Comparison of ENCODE assay signal across 8 mouse cellular contexts in the genomic region with DNA sequence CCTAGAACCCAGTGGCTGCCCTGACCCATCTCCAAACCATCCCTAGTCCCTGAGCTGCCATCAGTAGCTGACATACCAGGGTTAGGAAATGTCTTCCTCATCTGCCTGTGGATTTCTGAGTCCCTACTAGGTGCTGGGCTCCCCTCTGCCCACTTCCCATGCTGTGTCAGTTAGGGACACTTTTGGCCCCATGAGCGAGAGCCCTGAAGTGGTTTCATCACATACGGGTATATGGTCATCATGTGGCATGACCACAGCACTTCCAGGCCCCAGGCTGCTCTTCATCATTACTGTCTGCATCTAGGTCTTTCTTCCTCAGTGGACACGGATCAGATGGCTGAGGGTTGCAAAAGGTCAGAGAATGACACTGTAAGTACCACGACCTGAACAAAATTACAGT. TPM values are rescaled to one million over a fixed set of nuclear protein-coding genes. Genes with fewer than 3 reads are reported as not detected.
DNase-seq lines count a peak whose midpoint lies in the region; ATAC-seq and TF ChIP-seq lines count a peak whose summit lies in the region.

A gene (plus strand): TSS at position 301 of the 400 bp plus-strand sequence.

- no peak within 1 kb of the TSS for H3K4me2 ChIP-seq in embryonic facial prominence, embryonic 12.5 days (replicated peaks)
- H3K4me2 ChIP-seq in heart, embryonic 14.5 days (ENCODE audit: low read length), result no peak within 1 kb of the TSS
- H3K4me2 ChIP-seq in neural tube, embryonic 14.5 days (ENCODE audit: low read depth, low read length), result no peak within 1 kb of the TSS

- TF ChIP-seq POLR2A in liver, adult 2 months (IDR thresholded peaks at IDR 0.05; ENCODE audit: extremely low read depth, insufficient read depth, low read length), result no peak

- H3K4me3 ChIP-seq in liver, adult 2 months (ENCODE audit: insufficient read depth, low read depth, low read length), result no peak within 1 kb of the TSS
- no peak within 1 kb of the TSS for H3K4me3 ChIP-seq in embryonic facial prominence, embryonic 12.5 days
- H3K4me3 ChIP-seq in heart, embryonic 14.5 days (ENCODE audit: control insufficient read depth in 1 of 2, insufficient read depth in 1 of 2, low read depth in 1 of 2, low read length in 2 of 2), result no peak within 1 kb of the TSS
- H3K4me3 ChIP-seq in neural tube, embryonic 14.5 days (ENCODE audit: low read depth, low read length), result no peak within 1 kb of the TSS

- H3K9me3 ChIP-seq in embryonic facial prominence, embryonic 12.5 days, result no peaks in the 10 kb centered on the region
- H3K9me3 ChIP-seq in heart, embryonic 14.5 days (ENCODE audit: control insufficient read depth, low read length), result no peaks in the 10 kb centered on the region
- H3K9me3 ChIP-seq in neural tube, embryonic 14.5 days (ENCODE audit: control insufficient read depth, low read length), result no peaks in the 10 kb centered on the region

- H3K79me2 ChIP-seq in liver, adult 2 months (ENCODE audit: control insufficient read depth, insufficient read depth, low read length), result peaks cover under 1% of the 10 kb centered on the region; the same call in 1 of the 2 replicates

- whole genome bisulfite sequencing in liver, adult 2 months, result 83% methylated on average over 4 of the region's 4 CpGs
- 72% methylated on average over 4 of the region's 4 CpGs for WGBS in embryonic facial prominence, embryonic 12.5 days
- WGBS in heart, embryonic 14.5 days, result 73% methylated on average over 4 of the region's 4 CpGs
- 84% methylated on average over 4 of the region's 4 CpGs for WGBS in neural tube, embryonic 14.5 days

- intact Hi-C loops in left cerebral cortex, postnatal 25 days (cut with DNase I), result no loop called here

- H3K27me3 ChIP-seq in liver, adult 2 months (ENCODE audit: control insufficient read depth, insufficient read depth, low read length), result no peaks in the 10 kb centered on the region
- H3K27me3 ChIP-seq in embryonic facial prominence, embryonic 12.5 days, result no peaks in the 10 kb centered on the region
- no peaks in the 10 kb centered on the region for H3K27me3 ChIP-seq in heart, embryonic 14.5 days (ENCODE audit: control insufficient read depth, insufficient read depth, low read length)
- no peaks in the 10 kb centered on the region for H3K27me3 ChIP-seq in neural tube, embryonic 14.5 days (ENCODE audit: control insufficient read depth, insufficient read depth, low read length)

- TF ChIP-seq CTCF in liver, adult 2 months (IDR thresholded peaks at IDR 0.05; ENCODE audit: low read depth, low read length), result no peak

- peaks cover 4% of the 10 kb centered on the region for H3K4me1 ChIP-seq in liver, adult 2 months (ENCODE audit: control insufficient read depth, insufficient read depth, low read length)
- peaks cover 22% of the 10 kb centered on the region; the same call in 1 of the 2 replicates for H3K4me1 ChIP-seq in embryonic facial prominence, embryonic 12.5 days
- H3K4me1 ChIP-seq in heart, embryonic 14.5 days (ENCODE audit: control insufficient read depth in 2 of 2, insufficient read depth in 2 of 2, low read length in 2 of 2), result peaks cover 18 to 24% of the 10 kb centered on the region in 2 experiments
- H3K4me1 ChIP-seq in neural tube, embryonic 14.5 days (ENCODE audit: control insufficient read depth, insufficient read depth, low read length), result peaks cover 5% of the 10 kb centered on the region

- H3K9ac ChIP-seq in liver, adult 2 months (ENCODE audit: low read depth, low read length), result no peak within 1 kb of the TSS
- no peak within 1 kb of the TSS for H3K9ac ChIP-seq in embryonic facial prominence, embryonic 12.5 days
- no peak within 1 kb of the TSS for H3K9ac ChIP-seq in heart, embryonic 14.5 days (ENCODE audit: low read length)
- H3K9ac ChIP-seq in neural tube, embryonic 14.5 days (replicated peaks; ENCODE audit: low read depth, low read length), result no peak within 1 kb of the TSS

- H3K27ac ChIP-seq in liver, adult 2 months (replicated peaks; ENCODE audit: insufficient read depth, low read depth, low read length), result no peak within 1 kb of the TSS
- H3K27ac ChIP-seq in embryonic facial prominence, embryonic 12.5 days, result no peak within 1 kb of the TSS
- no peak within 1 kb of the TSS for H3K27ac ChIP-seq in heart, embryonic 14.5 days (replicated peaks in 1 of 2; ENCODE audit: control insufficient read depth in 1 of 2, insufficient read depth in 1 of 2, low read depth in 2 of 2, low read length in 2 of 2)
- no peak within 1 kb of the TSS for H3K27ac ChIP-seq in neural tube, embryonic 14.5 days (ENCODE audit: low read depth, low read length)

- no peak for DNase-seq in liver, adult 2 months (ENCODE audit: extremely low read depth, low read depth, low spot score)
- DNase-seq in liver, result no peak
- no peak for DNase-seq in left cerebral cortex, postnatal 25 days (ENCODE audit: low spot score in 2 of 2)
- DNase-seq in thymus, postnatal 4 days, result no peak
- DNase-seq in kidney, postnatal 4 days, result no peak

- no peak for ATAC-seq in embryonic facial prominence, embryonic 12.5 days (ENCODE audit: insufficient number of reproducible peaks, insufficient read depth, low FRiP score, low TSS enrichment)
- ATAC-seq in heart, embryonic 14.5 days (ENCODE audit: insufficient number of reproducible peaks, insufficient read depth, low FRiP score, low read depth), result no peak
- no peak for ATAC-seq in neural tube, embryonic 14.5 days (ENCODE audit: low read depth)

- H3K36me3 ChIP-seq in liver, adult 2 months (ENCODE audit: control insufficient read depth, insufficient read depth, low read length), result no peaks in the 10 kb centered on the region
- no peaks in the 10 kb centered on the region for H3K36me3 ChIP-seq in embryonic facial prominence, embryonic 12.5 days
- no peaks in the 10 kb centered on the region for H3K36me3 ChIP-seq in heart, embryonic 14.5 days (ENCODE audit: control insufficient read depth, insufficient read depth, low read length)
- H3K36me3 ChIP-seq in neural tube, embryonic 14.5 days (ENCODE audit: control insufficient read depth, insufficient read depth, low read length), result no peaks in the 10 kb centered on the region

RNA-seq across cellular contexts. Expression of the gene that starts here (rescaled TPM):
- total RNA-seq in liver, adult 2 months (2014; rRNA removed), result 12.4 and 15.4 TPM in 2 replicates
- 49.1 and 53.8 TPM in 2 replicates for polyA plus RNA-seq in liver, adult 2 months (2012; rRNA removed)
- 29.7 and 31.5 TPM in 2 replicates for polyA plus RNA-seq in embryonic facial prominence, embryonic 12.5 days (2016; fragmentation: Nextera tagmentation; extraction: Ambion mirVana)
- 39.7 and 44.3 TPM in 2 replicates for polyA plus RNA-seq in heart, embryonic 14.5 days (2014; fragmentation: Nextera tagmentation; extraction: Ambion mirVana)
- 10 to 100 TPM; 25.1 to 25.4 TPM for total RNA-seq in left cerebral cortex, postnatal 25 days (2021)
- 39.4 and 39.5 TPM in 2 replicates for polyA plus RNA-seq in neural tube, embryonic 14.5 days (2014; fragmentation: Nextera tagmentation; extraction: Ambion mirVana)
